Mouse (Mus musculus) heart, adult 18-20 months (tissue): Measurements from ENCODE around the gene Cacng5. TPM values are rescaled to one million over a fixed set of nuclear protein-coding genes. Genes with fewer than 3 reads are reported as not detected.

Experiments
- DNase-seq, 2 experiments: peaks; one replicate each; pipeline ENCODE4 v3.0.0; 2021 to 2022; ENCODE audit warnings: mixed read lengths in 1 of 2
- total RNA-seq, 2 experiments: library from RNA; stranded (reverse); gene quantifications; 2 replicates each; pipeline ENCODE4 v1.2.3; 2021

The Cacng5 gene
- total RNA-seq, 2 experiments from 2014 or later, result not detected

- no peak for DNase-seq
Observed at GRCm38 (mm10) chr11:107887342-107887741, 27.5 kb downstream of the Cacng5 start.

DNA sequence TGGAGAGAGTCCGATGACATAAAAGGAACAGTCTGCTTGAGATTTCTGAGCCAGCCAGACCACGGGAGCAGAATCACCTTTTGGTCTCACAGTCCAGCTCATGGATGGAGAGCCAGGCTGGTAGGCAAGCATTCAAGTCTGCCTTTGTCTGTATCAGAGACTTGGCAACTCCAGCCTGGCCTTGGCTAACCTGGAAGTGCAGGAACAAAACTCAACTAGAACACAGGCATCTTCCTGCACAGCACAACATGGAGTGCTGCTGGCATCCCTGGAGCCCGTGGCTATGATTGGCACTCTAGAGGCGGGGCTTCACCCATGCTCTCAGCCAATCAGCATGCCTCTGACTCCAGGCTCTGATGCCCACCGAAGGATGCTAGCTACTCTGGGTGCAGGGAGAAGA, 38.0 kb downstream of the Cacng5 start:
- DNase-seq, result no peak

DNA sequence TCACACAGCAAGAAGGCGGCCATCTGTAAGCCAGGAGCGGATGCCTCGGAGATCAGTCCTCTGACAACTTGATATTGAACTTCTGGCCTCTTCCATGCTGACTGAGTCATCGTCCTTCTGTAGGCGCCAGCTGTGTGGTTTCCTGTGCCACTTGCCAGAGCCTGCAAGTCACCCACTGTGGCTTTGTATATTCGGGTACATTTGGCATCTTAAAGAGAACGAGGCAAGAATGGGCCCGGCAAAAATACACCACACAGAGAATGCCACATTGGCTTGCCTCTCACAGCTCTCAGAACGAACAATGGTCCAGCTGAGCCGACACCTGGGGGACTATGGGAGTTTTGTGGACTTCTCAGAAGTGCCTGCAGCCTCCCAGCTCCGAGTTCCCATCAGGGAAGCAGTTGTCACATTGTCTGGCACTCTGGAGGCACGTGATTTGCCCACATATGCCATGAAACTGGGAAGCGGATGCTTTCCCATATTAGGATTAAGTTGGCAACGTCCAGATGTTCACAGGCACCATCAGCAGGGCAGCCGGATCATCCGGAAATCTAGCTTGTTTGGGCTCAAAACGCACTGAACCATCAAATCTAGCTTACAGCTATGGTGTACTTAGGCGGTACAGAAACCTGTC, 38.9 kb downstream of the Cacng5 start:
- no peak for DNase-seq

DNA sequence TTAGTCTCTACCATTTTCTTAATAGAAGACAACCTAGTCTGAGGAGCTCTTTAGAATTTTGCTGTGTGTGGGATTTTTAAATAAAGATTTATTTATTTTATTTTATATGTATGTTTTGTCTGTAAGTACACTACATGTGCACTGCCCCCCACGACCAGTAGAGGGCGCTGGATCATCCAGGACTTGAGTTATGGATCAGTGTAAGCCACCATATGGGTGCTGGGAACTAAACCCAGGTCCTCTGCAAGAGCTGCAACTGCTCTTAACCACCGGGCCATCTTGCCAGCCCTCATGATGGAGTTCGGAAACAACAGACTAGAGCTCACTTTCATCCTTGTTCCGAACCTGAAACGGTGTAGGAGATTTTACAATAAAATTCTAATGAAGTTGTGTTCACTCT, 42.1 kb downstream of the Cacng5 start:
- no peak for DNase-seq

- DNase-seq, result no peak
Observed at GRCm38 (mm10) chr11:107867509-107867908, 47.3 kb downstream of the Cacng5 start.

GRCm38 (mm10) chr11:107865128-107865527, 49.7 kb downstream of the Cacng5 start:
- peak; percentile 30 to 83 for DNase-seq

- DNase-seq, result peak; percentile 34 to 80
Observed at GRCm38 (mm10) chr11:107864024-107864423, 50.8 kb downstream of the Cacng5 start.

DNA sequence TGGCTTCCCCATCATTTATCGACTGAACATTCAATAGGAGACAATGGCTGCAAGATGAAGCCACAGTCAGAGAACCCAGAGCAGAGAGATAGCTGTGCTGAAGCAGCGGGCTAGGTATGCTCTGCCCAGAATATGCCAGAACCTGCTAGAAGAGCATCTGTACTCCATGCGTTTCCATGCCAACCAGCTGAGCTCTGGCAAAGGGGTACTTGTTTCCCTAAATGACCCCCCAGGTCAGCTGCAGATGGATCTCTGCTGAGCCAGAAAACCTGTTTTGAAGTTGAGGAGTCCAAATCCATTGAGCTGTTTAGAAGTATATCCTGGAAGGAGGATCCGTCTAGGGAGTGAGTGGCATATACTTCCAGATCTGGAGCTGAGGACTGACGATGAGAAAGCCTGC, 53.1 kb downstream of the Cacng5 start:
- no peak for DNase-seq

- no peak for DNase-seq
Observed at GRCm38 (mm10) chr11:107859871-107860270, 55.0 kb downstream of the Cacng5 start.

DNA sequence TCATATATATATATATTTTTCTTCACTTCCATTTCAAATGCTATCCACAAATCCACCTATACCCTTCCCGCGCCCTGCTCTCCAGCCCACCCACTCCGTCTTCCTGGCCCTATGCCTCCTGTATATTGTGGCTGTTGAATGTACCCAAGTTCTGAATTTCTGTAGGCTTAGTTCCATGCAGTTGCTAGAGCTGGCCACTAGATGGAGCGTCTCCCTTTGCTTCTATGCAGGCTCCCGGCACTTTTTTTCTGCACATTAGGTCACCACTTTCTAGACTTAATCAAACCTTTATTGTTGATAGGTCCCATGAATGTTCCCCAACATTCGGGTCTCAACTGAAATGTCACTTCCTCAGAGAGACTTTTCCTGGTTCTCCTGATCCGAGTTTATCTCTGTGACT, 55.6 kb downstream of the Cacng5 start:
- peak; percentile 18 to 61 for DNase-seq

- peak; percentile 17 to 58 for DNase-seq
Observed at GRCm38 (mm10) chr11:107853088-107853487, 61.8 kb downstream of the Cacng5 start.

DNA sequence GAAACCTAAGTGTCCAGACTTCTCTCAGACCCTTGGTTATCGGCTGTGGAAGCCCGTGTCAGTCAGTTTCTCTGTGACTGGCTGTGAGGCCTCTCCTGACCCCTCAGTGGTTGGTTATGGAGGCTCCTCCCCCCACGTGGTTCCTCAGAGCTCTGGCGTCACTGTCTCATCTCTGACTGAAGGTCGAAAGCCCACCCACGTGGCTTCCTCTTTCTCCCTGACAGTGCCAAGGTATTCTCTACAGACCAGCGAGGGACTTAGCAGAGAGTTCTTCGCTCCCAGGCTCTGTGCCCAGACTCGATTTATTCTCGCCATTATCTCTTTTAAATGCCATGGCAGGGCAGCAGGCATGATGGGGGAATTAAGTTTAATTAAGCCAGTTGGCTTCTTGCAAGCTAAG, 65.2 kb downstream of the Cacng5 start:
- DNase-seq, result peak in 1 of 2 experiments; percentile 3

DNA sequence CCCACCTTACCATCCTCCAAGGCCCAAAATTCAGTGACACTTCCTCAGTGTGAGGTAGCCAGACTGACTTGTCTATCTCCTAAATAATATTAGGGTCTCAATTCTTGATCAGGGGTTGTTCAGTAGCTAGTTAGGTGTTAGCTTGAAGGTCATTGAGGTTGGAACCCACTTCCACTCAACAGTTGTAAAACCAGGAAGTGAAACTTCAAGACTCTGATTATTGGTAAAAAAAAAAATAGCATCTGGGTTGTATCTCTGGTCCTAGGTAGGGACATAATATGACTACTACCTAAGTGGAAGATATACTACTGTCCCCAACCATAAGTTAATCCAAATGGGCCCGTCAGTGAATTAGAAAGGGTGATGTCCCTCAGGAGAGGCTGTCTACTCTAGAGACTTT, 70.7 kb downstream of the Cacng5 start:
- DNase-seq, result no peak

DNA sequence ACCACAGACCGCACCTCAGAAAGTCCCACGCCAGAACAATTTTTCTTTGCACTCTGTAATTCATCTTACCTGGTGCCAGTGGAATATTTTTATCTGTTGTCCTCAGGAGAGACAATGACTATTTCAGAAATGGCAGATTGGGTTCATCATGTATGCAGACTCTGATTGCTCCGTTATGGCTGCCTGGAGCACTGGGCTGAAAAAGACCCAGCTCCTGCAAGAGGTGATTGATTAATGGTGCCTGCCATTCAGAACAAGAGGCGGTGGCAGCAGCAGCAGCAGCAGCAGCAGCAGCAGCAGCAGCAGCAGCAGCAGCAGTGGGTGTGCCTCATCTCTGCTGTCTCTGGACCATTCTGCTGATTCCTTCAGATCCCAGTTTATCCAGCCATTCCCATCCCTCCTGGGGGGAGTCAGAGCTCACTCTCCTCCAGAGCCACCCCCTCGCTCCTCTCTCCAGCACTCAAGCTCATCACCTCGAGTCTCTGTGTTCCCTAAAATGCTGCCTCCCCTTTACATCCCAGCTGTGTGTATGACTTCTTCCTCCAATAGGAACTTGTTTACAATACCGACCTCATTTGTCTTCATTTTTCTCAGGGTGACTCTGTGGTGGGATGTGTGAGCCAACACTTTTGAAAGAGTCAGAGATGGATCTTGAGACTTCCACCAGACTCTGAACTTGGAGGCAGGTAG, 81.4 kb downstream of the Cacng5 start:
- no peak for DNase-seq

Other genes starting within 250 kb of the Cacng5 start
- gene Cacng1, start 198.5 kb downstream of the Cacng5 start, total RNA-seq, result not detected
- gene Cacng4, start 120.5 kb downstream of the Cacng5 start, total RNA-seq, result under 1 TPM in 1 of 2 experiments, not detected in 1; 0.10 TPM